Mouse (Mus musculus): ENCODE measurements around the gene Dnhd1.
"Not testable (repeated sequence)": the region's sequence is repeated elsewhere in the genome, so short reads cannot be mapped to it uniquely, and the experiment has no call there.

Dnhd1 gene

DNA sequence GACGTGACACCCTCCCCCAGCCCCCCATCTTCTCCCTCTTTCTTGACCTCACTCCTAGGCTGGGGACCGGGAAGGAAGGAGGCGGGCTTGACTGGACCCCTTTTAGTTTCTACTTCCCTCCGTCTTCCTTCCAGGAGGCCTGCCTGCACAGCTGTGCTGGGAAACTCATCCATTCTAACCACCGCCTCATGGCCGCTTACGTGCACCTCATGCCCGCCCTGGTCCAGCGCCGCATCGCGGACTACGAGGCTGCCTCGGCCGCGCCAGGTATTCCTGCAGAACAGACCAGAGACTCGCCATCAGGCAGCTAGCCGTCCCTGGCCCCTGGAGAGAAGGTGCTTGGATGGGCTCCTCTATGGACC, 9.8 kb upstream of the Dnhd1 start:
- DNase-seq, result no peak

DNA sequence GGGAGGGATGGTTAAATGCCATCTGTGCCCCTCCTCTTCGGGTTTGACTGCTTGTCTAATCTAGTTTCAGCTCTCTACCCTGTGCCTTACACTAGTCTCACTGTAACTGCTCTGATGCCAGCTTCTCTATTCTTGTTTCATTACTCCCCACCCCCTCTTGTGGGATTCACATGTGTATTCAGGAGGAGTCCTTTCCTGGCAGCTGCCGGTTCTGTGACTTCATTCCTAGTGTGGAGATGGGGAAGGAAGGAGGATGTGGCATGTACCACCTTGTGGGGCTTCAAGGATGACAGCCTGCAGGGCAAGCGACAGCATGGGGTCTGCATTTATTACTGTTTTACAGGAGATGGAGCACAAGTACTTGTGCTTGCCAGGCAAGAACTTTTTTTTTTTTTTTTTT, 8.7 kb upstream of the Dnhd1 start:
- no peak for DNase-seq

DNA sequence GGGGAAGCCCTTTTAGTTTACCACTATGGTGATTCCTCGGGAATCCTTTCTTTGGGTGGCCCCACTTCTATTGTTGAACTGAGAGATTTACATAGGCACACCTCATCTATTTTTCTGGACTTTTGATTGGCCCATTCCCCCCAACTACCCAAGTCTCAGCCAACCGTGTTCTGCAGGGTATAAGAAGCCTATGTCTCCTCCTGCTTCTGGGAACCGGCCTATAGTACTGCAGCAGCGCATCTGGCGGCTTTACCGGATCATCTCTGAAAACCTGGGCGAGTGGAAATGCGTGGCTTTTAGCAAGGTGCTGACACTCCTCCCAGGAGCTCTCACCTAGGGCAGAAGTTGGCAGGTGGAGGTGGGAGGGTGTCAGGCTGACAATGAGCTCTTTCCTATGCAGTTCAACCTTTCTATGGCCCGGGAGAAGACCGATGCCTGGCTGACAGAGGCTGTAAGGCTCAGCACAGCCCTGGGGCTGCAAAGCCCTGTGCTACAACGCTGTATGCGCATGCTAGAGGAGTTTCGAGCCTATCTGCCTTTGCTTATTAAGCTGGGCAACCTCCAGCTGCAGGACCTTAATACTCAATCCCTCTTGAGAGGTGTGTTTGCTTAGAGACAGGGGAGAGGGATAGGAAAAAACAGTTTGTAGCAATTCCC, 35.0 kb downstream of the Dnhd1 start:
- no peak for DNase-seq

DNA sequence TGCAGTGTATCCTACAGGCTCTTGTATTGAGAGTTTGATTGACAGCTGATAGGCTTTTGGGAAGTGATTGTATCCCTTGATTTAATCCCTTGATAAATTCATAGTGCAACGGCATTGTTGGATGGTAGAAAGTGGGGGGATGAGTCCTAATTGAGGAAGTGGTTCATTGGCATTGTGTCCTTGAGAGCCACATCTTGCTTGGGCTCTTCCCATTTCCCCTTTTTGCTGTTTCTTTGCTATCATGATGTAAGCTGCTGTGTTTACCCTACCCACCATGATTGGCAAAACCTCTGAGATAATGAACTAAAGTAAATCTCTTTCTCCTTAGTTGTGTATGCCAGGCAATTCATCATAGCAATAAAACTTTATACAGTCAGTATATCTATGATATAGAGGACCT, 40.2 kb downstream of the Dnhd1 start:
- DNase-seq, result no peak

DNA sequence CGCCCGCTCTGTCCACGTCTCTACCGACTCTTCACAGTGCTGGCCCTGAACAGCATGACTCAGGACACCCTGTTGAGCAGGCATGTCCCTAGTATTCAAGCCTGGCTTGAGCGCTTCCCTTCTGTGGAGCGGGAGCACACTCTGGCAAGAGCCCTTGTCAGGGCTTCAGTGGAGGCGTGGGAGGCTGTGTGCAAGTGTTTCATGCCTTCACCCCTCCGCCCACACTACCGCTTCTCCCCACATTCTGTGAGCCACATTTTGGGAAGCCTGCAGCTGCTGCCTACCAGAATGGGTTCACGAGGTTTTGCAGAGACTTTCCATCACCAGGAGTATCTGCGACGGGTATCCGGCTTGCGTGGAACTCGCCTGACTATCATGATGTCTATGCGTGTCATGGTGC, 52.6 kb downstream of the Dnhd1 start:
- DNase-seq, result peak; percentile 64

DNA sequence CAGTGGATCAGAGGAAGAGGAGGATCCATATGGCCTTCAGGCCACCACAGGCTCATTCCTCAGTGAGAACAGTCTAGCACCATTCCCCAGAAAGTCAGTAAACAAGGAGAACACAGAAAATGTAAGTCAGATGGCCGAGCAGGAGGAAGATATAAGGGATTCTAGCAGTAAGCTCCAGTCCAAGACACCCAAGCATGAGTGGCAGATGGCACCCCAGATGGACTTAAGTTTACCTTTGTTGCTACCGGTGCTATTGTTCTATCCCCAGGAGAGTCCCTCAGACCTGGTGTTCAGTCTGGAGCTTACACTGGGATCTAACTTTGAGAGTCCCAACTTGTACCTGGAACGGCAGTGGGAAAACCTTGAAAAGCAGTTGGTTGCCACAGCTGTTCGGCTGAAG, 53.2 kb downstream of the Dnhd1 start:
- no peak for DNase-seq

DNA sequence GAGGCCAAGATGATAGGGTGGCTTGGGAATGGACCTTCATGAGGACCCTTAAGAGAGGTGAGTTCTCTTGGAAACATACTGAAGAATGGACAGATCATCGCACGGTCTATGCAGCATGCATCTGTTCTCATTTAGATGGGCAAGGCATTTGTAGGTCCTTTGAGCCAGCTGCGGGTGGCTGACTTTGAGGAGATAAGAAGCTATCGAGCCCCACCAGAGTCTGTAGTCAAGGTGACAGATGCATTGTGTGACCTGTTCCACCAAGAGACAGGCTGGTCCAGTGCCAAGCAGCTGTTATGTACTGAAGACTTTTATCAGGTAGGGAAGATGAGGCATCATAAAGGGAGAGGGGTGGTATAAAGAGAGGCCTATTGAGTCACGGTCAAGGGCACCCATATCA, 58.1 kb downstream of the Dnhd1 start:
- no peak for DNase-seq

DNA sequence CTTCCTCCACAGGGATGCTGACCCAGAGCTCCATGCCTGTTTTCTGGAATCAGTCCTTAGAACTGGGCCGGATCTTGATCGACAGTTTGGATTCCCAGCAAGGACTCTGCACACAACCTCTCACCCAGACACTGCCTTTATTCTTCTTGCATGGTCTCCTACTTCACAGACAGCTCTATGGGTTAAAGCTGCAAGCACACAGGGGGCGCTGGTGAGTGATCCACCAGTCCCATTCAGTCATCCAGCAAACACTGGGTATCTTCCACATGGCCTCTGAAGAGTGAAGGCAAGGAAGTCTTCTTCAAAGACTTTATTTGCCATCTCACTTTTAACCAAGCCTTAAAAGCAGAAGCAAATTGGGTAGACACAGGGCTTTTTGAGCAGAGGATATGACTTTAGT, 64.7 kb downstream of the Dnhd1 start:
- no peak for DNase-seq

DNA sequence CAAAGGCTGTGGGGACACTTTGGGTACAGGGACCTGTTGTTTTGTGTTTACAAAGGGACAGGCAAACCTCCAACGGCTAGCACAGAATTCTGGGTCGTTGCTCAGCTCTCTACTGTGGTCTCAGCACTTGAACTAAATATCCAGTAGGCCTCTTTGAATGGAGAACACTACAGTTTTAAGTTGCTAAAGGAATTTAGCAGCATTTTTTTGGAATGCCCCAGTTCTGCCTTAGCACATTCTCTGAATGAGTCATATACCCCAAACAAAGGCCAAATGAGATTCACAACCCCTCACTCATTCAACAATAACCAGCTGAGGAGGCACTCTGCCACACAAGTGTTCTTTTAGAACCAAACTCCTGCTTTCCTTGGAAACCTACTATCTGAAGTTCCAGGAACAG, 71.3 kb downstream of the Dnhd1 start:
- no peak for DNase-seq

DNA sequence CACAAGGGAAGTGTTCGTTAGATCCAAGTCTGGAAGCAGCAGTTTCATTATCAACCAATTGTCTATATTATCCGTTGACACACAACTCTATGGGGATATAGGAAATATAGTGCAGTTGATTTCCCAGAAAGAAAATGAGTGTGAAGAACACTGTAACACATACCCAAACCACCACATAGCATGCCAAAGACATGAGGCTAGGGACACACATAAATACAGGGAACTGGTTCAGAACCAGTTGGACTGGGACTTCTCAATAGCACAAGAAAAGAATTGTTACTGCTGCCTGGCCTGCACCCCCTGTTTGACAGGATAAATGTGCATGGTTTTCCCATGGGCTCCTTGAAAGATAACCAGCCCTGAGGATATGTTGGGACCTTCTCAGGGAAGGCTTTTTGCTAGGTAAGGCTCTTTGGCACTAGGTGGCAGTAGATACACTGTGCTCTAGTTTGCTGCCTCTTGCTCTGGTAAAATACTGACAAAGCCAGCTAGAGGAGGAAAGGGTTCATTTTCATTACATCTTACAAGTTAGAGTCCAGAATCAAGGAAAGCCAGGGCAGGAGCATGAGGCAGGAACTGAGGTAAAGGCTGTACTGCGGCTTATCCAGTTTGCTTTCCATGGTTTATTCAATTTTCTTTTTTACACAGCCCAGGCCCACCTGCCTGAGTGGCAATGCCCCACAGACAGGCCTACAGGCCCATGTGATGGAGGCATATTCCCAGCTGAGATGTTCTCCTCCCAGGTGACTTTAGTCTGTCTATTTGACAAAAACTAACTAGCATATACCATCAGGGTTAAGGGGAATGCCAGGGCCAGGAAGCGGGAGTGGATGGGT, 75.7 kb downstream of the Dnhd1 start:
- DNase-seq, result peak; percentile 55

DNA sequence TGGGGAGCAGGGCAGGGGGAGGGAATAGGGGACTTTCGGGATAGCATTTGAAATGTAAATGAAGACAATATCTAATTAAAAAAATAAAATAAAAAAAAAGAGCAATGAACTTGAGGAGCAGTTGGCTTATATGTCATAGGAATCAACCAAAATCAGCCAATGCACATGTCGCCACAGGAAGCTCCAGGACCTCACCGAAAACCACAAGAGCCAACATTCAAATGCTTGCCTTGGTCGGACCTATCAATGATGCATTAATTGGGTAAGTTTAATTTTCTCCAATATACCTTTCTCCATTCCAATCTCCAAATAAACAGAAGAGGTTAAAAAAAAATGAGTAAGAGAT, 76.3 kb downstream of the Dnhd1 start:
- DNase-seq, result no peak

DNA sequence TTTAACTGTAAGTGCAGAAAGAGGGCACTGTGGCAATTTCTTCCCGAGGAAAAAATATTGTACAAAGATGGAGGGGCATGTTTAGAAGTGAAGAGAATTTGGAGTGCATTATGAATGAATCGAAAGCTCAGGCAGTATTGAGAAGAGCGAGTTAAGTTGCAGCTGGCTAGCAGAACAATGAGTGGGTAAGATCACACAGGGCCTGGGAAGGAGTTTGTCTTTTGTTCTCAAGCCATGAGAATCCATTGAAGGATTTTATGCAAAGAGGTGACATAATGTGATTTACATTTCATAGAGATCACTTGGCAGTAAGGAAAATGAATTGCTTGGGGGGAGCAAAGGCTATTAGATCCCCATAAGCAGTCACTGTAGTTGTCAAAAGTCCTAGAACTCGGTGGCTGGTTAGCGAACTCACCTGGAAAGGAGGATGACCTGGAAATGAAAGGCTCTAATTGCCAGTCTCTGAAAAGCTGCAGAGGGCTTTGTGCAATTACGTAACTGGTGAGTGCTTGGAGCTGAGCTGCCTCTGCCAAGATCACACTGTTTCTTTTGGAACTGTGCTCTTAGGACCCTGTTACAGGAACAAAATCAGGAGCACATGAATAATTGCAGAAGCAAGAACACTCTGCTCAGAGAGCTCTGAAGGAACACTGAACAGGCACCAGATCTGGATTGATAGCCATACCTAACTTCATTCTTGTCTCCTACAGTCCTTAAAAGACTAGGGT, 78.2 kb downstream of the Dnhd1 start:
- DNase-seq, result peak; percentile 51

DNA sequence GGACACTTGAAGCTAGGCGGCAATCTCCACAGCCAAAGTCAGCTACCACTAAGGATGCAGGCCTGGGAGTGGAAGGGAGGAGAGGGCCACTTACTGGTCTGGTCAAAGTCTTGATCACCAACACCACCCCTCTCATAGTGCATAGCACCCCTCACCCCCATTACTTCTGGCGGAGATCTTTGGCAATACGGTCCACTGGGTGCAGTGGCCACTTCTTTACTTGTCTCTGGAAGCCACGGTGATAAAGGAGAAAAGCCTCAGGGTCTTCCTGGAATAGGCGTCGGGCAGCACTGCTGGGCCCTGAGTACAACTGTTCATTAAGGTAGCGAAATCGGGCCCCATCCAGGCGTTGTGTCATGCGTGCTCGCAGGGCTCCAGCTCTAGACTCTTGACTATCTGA, 83.2 kb downstream of the Dnhd1 start:
- no peak for DNase-seq

DNA sequence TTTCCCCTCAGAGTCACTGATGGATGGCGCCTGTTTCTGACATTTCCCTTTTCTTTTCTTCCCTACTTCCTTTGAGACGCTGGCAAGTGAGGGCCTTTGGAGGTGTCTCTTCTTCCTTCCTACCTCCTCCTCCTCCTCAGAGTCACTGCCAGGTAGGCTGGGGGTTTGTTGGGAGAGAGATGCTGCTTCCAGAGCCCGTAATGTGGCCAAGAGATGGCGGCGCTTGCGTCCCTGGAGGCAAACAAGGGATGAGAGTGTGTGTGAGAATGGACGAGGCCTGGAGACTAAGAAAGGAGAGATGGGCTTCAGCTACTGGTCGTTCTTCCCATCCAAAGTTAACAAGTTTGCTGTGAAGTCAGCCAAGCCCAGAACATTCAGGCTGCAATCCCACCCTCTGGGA, 84.2 kb downstream of the Dnhd1 start:
- no peak for DNase-seq

DNA sequence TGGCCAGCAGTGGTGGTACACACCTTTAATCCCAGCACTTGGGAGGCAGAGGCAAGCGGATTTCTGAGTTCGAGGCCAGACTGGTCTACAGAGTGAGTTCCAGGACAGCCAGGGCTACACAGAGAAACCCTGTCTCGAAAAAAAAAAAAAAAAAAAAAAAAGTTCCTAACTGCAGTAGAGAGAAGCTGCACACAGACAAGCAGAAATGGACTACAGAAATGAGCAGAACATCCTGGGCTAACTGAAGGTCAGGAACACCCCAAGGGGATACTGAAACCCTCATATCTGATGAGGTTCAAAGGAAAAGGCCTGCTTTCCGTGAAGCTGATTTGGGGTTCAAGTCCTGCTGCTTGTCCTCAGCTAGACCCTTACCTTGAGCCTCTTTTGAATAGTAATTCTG, 84.8 kb downstream of the Dnhd1 start:
- not testable (repeated sequence) for DNase-seq

DNA sequence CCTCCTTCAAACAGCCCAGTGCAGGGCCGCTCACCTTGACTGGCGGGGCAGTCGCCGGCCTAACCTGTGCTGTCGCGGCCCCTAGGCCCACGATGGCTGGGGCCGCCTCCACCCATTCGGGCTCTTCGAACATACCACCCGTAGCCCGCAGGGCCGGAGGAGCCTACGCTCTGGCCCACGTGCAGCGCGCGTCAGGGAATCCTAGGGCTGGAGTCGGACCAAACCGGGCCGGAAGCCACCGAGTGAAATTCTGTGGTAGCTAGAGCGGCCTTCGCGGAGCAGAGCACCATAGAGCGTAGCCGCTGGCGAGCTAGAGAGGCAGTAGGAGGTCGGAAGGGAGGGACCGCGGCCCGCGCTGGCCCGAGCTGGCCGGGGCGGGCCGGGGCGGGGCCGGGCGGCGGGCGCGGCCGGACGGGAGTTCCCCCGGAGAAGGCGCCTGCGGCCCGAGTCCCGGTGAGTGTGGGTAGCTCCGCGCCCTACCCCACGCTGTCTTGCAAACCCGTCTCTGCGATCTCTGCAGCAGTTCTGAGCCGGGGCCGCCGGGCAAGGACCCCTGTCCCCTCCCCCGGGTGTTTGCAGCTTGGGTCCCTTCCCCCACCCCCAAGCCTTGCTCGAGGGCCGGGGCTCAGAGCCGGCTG, 85.8 kb downstream of the Dnhd1 start, which contains the start of gene Ilk:
Ilk (plus strand) TSS at position 329 of the 638 bp plus-strand sequence.
- DNase-seq, result peak; percentile 93

DNA sequence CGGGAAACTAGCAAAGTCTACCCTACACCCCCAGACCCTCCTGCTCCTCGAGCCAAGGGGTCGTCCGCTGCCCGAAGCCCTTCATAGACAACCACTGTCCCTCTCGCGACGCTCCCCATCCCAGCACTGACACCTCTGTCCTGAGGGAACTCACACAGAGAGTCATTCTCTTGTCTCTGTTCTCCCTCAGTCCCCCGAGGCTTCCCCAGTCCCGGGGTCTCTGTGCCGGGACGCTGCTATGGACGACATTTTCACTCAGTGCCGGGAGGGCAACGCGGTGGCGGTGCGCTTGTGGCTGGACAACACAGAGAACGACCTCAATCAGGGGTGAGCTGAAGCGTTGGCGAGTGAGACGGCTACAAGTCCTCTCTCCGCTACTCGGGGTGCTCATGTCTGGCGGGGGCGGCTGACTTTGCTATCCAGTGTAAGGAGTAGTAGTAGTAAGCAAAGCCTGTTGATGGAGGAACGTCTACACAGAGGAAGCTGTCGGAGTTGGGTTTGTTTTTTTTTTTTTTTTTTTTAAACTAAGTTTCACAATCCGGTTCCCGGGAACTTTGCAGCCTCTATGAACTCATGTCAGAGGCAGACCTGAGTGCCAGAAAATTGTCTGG, 86.4 kb downstream of the Dnhd1 start, which contains the start of gene Rrp8:
Rrp8 (minus strand) TSS at position 475 of the 611 bp plus-strand sequence.
- no peak for DNase-seq

DNA sequence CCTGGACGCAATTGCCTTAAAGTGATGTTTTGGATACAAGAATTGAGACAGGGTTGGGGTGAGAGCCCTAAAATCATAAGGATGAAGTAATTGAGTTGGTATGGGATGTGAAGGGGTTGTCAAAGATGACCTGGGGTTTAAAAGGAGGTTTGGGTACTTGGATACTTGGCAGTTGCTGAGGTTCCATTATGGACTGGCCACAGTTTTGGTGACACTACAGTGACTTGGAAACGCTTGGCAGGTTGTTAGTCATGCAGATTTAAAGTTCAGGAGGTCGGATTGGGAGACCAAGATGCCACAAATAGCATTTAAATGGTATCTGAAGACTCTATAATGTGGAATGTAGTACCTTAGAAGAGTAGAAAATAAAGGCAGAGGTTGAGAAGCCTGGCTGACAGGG, 87.0 kb downstream of the Dnhd1 start:
- DNase-seq, result no peak

DNA sequence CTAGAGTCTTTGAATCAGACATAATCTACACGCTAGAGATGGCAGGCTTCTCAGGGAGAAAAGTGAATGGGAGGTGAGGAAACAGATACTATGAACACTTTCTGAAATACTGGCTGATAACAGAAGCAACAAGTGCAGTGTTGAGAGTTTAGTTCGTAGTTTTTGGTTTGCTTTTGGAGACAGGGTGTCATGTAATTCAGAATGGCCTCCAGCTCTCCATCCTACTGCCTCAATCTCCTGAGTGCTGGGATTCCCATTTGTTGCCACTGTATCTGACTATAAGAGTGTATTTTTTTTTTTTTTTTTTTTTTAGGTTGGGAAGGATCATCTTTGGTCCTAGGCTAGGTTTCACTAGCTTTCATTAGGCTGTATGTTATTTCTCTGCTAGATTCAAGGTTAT, 87.7 kb downstream of the Dnhd1 start:
- DNase-seq, result no peak

DNA sequence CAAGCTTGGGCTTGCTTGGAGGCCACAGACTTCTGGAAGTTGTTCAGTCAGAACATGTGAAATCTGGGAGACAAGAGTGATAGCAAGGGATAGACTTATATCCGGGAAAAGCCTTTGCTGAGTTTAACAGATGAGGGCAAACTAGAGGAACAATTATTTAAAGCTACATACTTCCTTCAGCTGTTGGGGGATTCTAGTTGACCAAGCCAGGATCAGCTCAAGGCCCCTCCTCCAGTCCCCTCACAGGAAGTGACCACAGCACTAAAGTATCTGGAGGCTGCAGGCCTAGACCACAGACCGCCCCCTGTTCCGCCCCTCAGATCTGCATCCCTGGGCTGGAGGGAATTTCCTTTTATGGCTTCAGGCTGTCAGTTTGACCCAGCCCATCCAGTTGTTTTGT, 88.3 kb downstream of the Dnhd1 start:
- no peak for DNase-seq

DNA sequence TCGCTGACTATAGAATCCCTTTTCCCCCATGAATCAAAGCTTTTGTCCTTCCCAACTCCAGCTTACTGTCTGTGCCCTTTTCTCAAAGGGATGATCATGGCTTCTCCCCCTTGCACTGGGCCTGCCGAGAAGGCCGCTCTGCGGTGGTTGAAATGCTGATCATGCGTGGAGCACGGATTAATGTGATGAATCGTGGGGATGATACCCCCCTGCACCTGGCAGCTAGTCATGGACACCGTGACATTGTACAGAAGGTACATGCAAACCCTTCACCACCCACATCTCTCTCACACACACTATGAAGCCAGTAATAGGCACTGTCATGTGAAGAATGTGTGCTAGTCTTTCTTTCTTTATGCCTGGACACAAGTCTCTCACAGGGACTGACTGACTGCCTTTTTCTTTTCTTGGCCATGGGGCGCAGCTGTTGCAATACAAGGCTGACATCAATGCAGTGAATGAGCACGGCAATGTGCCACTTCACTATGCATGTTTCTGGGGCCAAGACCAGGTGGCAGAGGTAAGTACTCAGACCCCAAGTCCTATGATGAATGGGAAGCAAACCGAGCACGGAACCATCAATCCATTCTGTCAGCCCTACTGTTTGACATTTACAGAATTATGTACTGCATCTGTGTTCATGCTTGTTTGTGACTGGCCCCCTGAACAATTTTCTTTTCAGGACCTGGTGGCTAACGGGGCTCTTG, 89.6 kb downstream of the Dnhd1 start:
- DNase-seq, result no peak

DNA sequence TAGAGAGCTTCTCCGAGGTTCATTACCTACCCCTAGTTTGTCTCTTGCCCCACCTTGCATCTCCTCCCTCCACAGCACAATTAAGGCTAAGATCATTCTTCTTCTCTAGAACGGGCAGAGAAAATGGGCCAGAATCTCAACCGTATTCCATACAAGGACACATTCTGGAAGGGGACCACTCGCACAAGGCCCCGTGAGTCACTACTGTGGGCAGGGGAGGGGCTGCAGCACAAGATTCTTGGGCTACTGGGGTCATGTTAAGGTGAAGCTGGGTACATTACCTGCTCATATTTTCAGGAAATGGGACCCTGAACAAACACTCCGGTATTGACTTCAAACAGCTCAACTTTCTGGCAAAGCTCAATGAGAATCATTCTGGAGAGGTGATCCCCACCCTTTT, 90.2 kb downstream of the Dnhd1 start:
- DNase-seq, result no peak

Measured in layer of hippocampus, adult 9-11 months (tissue).